Mouse (Mus musculus): ENCODE measurements at regions not wholly inside any gene's neighbourhood (a gene's known extent, or its start where the extent isn't known, plus 50 kb on each side); places are given as distances from the start of the nearest gene placed in this dataset.

- no peak overlapping the region for H3K9ac ChIP-seq (ENCODE audit: low read length)
- no peaks in the 10 kb centered on the region for H3K9me3 ChIP-seq (ENCODE audit: control insufficient read depth, low read length)
- H3K36me3 ChIP-seq (ENCODE audit: control insufficient read depth, insufficient read depth, low read length) = no peaks in the 10 kb centered on the region
- H3K27ac ChIP-seq (replicated peaks; ENCODE audit: low read depth, low read length) = no peak overlapping the region
- no peak overlapping the region for H3K4me3 ChIP-seq (ENCODE audit: low read depth, low read length)
- WGBS = 56% methylated on average over 11 of the region's 11 CpGs
- no peak for ATAC-seq (ENCODE audit: insufficient number of reproducible peaks, low FRiP score, low TSS enrichment, low read depth)
- no peaks in the 10 kb centered on the region for H3K27me3 ChIP-seq (ENCODE audit: control insufficient read depth, insufficient read depth, low read length)
- no peak for DNase-seq (ENCODE audit: low spot score)
- no peaks in the 10 kb centered on the region for H3K4me1 ChIP-seq (ENCODE audit: control insufficient read depth, insufficient read depth, low read length)
- H3K4me2 ChIP-seq (ENCODE audit: low read depth, severe bottlenecking) = no peak overlapping the region
These were observed 175.2 kb upstream of the Cdkn2b start for GRCm38 (mm10) chr4:89485981-89486531.

GRCm38 (mm10) chr4:89478646-89479237, 167.9 kb upstream of the Cdkn2b start:
- H3K9ac ChIP-seq (ENCODE audit: low read length) = no peak overlapping the region
- no peak overlapping the region for H3K4me2 ChIP-seq (ENCODE audit: low read depth, severe bottlenecking)
- 67% methylated on average over 12 of the region's 12 CpGs for whole genome bisulfite sequencing
- H3K27me3 ChIP-seq (ENCODE audit: control insufficient read depth, insufficient read depth, low read length) = no peaks in the 10 kb centered on the region
- peak; percentile 61; the same call in 1 of the 2 replicates for ATAC-seq (ENCODE audit: insufficient number of reproducible peaks, low FRiP score, low TSS enrichment, low read depth)
- DNase-seq (ENCODE audit: low spot score) = no peak
- no peak overlapping the region for H3K4me3 ChIP-seq (ENCODE audit: low read depth, low read length)
- no peaks in the 10 kb centered on the region for H3K9me3 ChIP-seq (ENCODE audit: control insufficient read depth, low read length)
- H3K4me1 ChIP-seq (ENCODE audit: control insufficient read depth, insufficient read depth, low read length) = no peaks in the 10 kb centered on the region
- no peaks in the 10 kb centered on the region for H3K36me3 ChIP-seq (ENCODE audit: control insufficient read depth, insufficient read depth, low read length)
- no peak overlapping the region for H3K27ac ChIP-seq (replicated peaks; ENCODE audit: low read depth, low read length)

DNA sequence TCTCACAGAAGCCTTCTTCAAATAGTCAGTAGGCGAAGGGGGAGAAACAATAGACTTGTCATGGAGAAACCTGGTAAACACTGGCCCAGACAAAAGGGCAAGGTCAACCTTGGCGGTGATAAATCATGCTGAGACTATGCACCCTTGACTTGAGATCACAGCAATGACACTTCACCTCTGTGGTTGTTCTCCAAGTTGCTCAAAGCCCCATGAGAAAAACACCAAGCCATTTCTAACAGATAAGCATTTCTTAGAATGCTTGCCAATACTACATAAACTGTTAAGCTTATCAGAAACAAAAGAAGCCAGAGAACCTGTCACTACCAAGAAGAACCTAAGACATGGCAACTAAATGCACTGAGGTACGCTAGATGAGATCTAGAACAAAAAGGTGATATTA, 165.0 kb upstream of the Cdkn2b start:
- Histone ChIP-seq H3K9me3 (ENCODE audit: control insufficient read depth, low read length) (no peaks in the 10 kb centered on the region), H3K27me3 (ENCODE audit: control insufficient read depth, insufficient read depth, low read length) (no peaks in the 10 kb centered on the region), H3K27ac (replicated peaks; ENCODE audit: low read depth, low read length) (no peak overlapping the region), H3K4me1 (ENCODE audit: control insufficient read depth, insufficient read depth, low read length) (no peaks in the 10 kb centered on the region), H3K4me3 (ENCODE audit: low read depth, low read length) (no peak overlapping the region), H3K4me2 (ENCODE audit: low read depth, severe bottlenecking) (no peak overlapping the region), H3K36me3 (ENCODE audit: control insufficient read depth, insufficient read depth, low read length) (no peaks in the 10 kb centered on the region), H3K9ac (ENCODE audit: low read length) (no peak overlapping the region)
- whole genome bisulfite sequencing = 72% methylated on average over 3 of the region's 3 CpGs
- no peak for ATAC-seq (ENCODE audit: insufficient number of reproducible peaks, low FRiP score, low TSS enrichment, low read depth)
- no peak for DNase-seq (ENCODE audit: low spot score)

GRCm38 (mm10) chr4:89474836-89475541, 164.2 kb upstream of the Cdkn2b start:
- no peak overlapping the region for H3K4me2 ChIP-seq (ENCODE audit: low read depth, severe bottlenecking)
- no peaks in the 10 kb centered on the region for H3K4me1 ChIP-seq (ENCODE audit: control insufficient read depth, insufficient read depth, low read length)
- ATAC-seq (ENCODE audit: insufficient number of reproducible peaks, low FRiP score, low TSS enrichment, low read depth) = no peak
- H3K9me3 ChIP-seq (ENCODE audit: control insufficient read depth, low read length) = no peaks in the 10 kb centered on the region
- H3K9ac ChIP-seq (ENCODE audit: low read length) = no peak overlapping the region
- no peak for DNase-seq (ENCODE audit: low spot score)
- 54% methylated on average over 7 of the region's 7 CpGs for WGBS
- H3K4me3 ChIP-seq (ENCODE audit: low read depth, low read length) = no peak overlapping the region
- H3K27me3 ChIP-seq (ENCODE audit: control insufficient read depth, insufficient read depth, low read length) = no peaks in the 10 kb centered on the region
- H3K27ac ChIP-seq (replicated peaks; ENCODE audit: low read depth, low read length) = no peak overlapping the region
- no peaks in the 10 kb centered on the region for H3K36me3 ChIP-seq (ENCODE audit: control insufficient read depth, insufficient read depth, low read length)

DNA sequence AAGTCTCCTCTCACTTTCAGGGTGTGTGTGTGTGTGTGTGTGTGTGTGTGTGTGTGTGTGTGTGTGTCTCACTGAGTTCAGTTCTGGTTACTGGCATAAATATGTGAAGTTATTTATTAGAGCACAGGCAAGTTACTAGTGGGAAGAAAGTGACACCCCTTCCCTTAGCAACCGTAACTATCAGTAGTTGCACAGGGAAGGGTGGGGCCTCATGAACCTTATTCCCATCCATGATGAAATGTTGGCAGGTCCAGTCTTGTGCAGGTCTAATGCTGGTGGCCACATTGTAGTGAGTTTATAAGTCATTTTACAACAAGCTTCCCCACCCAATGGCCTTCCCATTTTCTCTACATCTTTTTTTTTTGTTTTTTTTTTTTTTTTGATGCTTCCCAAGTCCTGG, 160.6 kb upstream of the Cdkn2b start:
- Histone ChIP-seq H3K4me2 (ENCODE audit: low read depth, severe bottlenecking) (no peak overlapping the region), H3K9me3 (ENCODE audit: control insufficient read depth, low read length) (no peaks in the 10 kb centered on the region), H3K4me1 (ENCODE audit: control insufficient read depth, insufficient read depth, low read length) (no peaks in the 10 kb centered on the region), H3K9ac (ENCODE audit: low read length) (no peak overlapping the region), H3K4me3 (ENCODE audit: low read depth, low read length) (no peak overlapping the region), H3K36me3 (ENCODE audit: control insufficient read depth, insufficient read depth, low read length) (no peaks in the 10 kb centered on the region), H3K27ac (replicated peaks; ENCODE audit: low read depth, low read length) (no peak overlapping the region), H3K27me3 (ENCODE audit: control insufficient read depth, insufficient read depth, low read length) (no peaks in the 10 kb centered on the region)
- ATAC-seq (ENCODE audit: insufficient number of reproducible peaks, low FRiP score, low TSS enrichment, low read depth) = no peak
- WGBS = 81% methylated on average over 1 of the region's 1 CpGs
- DNase-seq (ENCODE audit: low spot score) = no peak

GRCm38 (mm10) chr4:89470756-89471155, 159.9 kb upstream of the Cdkn2b start:
- ATAC-seq (ENCODE audit: insufficient number of reproducible peaks, low FRiP score, low TSS enrichment, low read depth) (no peak), DNase-seq (ENCODE audit: low spot score) (no peak)
- H3K27ac ChIP-seq (replicated peaks; ENCODE audit: low read depth, low read length) = no peak overlapping the region

GRCm38 (mm10) chr4:89469883-89470282, 159.0 kb upstream of the Cdkn2b start:
- Histone ChIP-seq H3K4me1 (ENCODE audit: control insufficient read depth, insufficient read depth, low read length) (no peaks in the 10 kb centered on the region), H3K4me2 (ENCODE audit: low read depth, severe bottlenecking) (no peak overlapping the region), H3K9ac (ENCODE audit: low read length) (no peak overlapping the region), H3K27me3 (ENCODE audit: control insufficient read depth, insufficient read depth, low read length) (no peaks in the 10 kb centered on the region), H3K4me3 (ENCODE audit: low read depth, low read length) (no peak overlapping the region), H3K27ac (replicated peaks; ENCODE audit: low read depth, low read length) (no peak overlapping the region; the same call in 1 of the 2 replicates), H3K9me3 (ENCODE audit: control insufficient read depth, low read length) (no peaks in the 10 kb centered on the region), H3K36me3 (ENCODE audit: control insufficient read depth, insufficient read depth, low read length) (no peaks in the 10 kb centered on the region)
- ATAC-seq (ENCODE audit: insufficient number of reproducible peaks, low FRiP score, low TSS enrichment, low read depth) (peak; percentile 55; the same call in 1 of the 2 replicates), DNase-seq (ENCODE audit: low spot score) (peak; percentile 50)
- WGBS = 32% methylated on average over 8 of the region's 8 CpGs

More at GRCm38 (mm10) chr4:89470756-89471155, 159.9 kb upstream of the Cdkn2b start:
- Histone ChIP-seq H3K4me1 (ENCODE audit: control insufficient read depth, insufficient read depth, low read length) (no peaks in the 10 kb centered on the region), H3K9ac (ENCODE audit: low read length) (no peak overlapping the region), H3K9me3 (ENCODE audit: control insufficient read depth, low read length) (no peaks in the 10 kb centered on the region), H3K36me3 (ENCODE audit: control insufficient read depth, insufficient read depth, low read length) (no peaks in the 10 kb centered on the region), H3K27me3 (ENCODE audit: control insufficient read depth, insufficient read depth, low read length) (no peaks in the 10 kb centered on the region), H3K4me2 (ENCODE audit: low read depth, severe bottlenecking) (no peak overlapping the region), H3K4me3 (ENCODE audit: low read depth, low read length) (no peak overlapping the region)
- 84% methylated on average over 2 of the region's 2 CpGs for WGBS

DNA sequence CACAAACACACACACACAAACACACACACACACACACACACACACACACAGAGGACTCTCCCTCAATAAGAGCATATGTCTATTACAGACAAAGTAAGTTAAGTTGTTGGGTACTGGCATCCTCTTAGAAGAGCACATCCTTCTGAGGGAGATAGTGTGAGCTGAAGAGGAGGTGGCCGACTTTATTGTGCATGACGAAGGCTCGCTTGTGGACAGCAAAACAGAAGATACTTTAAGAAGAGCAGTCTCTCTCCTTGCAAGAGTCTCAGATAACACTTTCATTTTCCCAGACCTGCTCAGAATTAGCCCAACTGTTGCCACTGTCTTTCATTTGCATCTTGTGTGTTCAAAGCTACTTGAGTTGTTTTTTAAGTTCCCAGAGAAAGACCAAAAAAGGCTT, 158.6 kb upstream of the Cdkn2b start:
- no peaks in the 10 kb centered on the region for H3K36me3 ChIP-seq (ENCODE audit: control insufficient read depth, insufficient read depth, low read length)
- ATAC-seq (ENCODE audit: insufficient number of reproducible peaks, low FRiP score, low TSS enrichment, low read depth) (no peak; the same call in 1 of the 2 replicates), DNase-seq (ENCODE audit: low spot score) (no peak)
- 85% methylated on average over 3 of the region's 3 CpGs for WGBS
- H3K4me2 ChIP-seq (ENCODE audit: low read depth, severe bottlenecking) = no peak overlapping the region
- H3K9me3 ChIP-seq (ENCODE audit: control insufficient read depth, low read length) = no peaks in the 10 kb centered on the region
- H3K4me3 ChIP-seq (ENCODE audit: low read depth, low read length) = no peak overlapping the region
- H3K4me1 ChIP-seq (ENCODE audit: control insufficient read depth, insufficient read depth, low read length) = no peaks in the 10 kb centered on the region
- no peaks in the 10 kb centered on the region for H3K27me3 ChIP-seq (ENCODE audit: control insufficient read depth, insufficient read depth, low read length)
- no peak overlapping the region for H3K9ac ChIP-seq (ENCODE audit: low read length)
- H3K27ac ChIP-seq (replicated peaks; ENCODE audit: low read depth, low read length) = no peak overlapping the region
